Mouse (Mus musculus): ENCODE results near the gene Slc30a1. TPM values are rescaled to one million over a fixed set of nuclear protein-coding genes. Genes with fewer than 3 reads are reported as not detected.

The Slc30a1 gene
- polyA plus RNA-seq, 1 experiment from 2014 or later, result 1.1 TPM

GRCm38 (mm10) chr1:191946261-191946660, 39.7 kb downstream of the Slc30a1 start:
- Histone ChIP-seq H3K4me2 (ENCODE audit: low read depth, low read length) (no peak overlapping the region), H3K9me3 (replicated peaks; ENCODE audit: control insufficient read depth, low read length) (no peaks in the 10 kb centered on the region), H3K4me3 (ENCODE audit: low read depth, low read length) (no peak overlapping the region), H3K27ac (ENCODE audit: low read length) (no peak overlapping the region), H3K9ac (ENCODE audit: low read depth, low read length) (no peak overlapping the region), H3K27me3 (ENCODE audit: control insufficient read depth, insufficient read depth, low read depth, low read length) (no peaks in the 10 kb centered on the region), H3K4me1 (ENCODE audit: control insufficient read depth, low read depth, low read length) (0 out of 2 replicates have a peak, but pooled peaks cover 2% of the 10 kb centered on the region), H3K36me3 (ENCODE audit: control insufficient read depth, insufficient read depth) (no peaks in the 10 kb centered on the region)
- ATAC-seq (ENCODE audit: low read depth), result no peak
- 64% methylated on average over 7 of the region's 7 CpGs for WGBS (ENCODE audit: insufficient replicate concordance)

GRCm38 (mm10) chr1:191946835-191947234, 40.3 kb downstream of the Slc30a1 start:
- Histone ChIP-seq H3K27ac (ENCODE audit: low read length) (no peak overlapping the region), H3K9ac (ENCODE audit: low read depth, low read length) (no peak overlapping the region), H3K36me3 (ENCODE audit: control insufficient read depth, insufficient read depth) (no peaks in the 10 kb centered on the region), H3K4me1 (ENCODE audit: control insufficient read depth, low read depth, low read length) (0 out of 2 replicates have a peak, but pooled peaks cover 2% of the 10 kb centered on the region), H3K9me3 (replicated peaks; ENCODE audit: control insufficient read depth, low read length) (no peaks in the 10 kb centered on the region), H3K27me3 (ENCODE audit: control insufficient read depth, insufficient read depth, low read depth, low read length) (no peaks in the 10 kb centered on the region), H3K4me2 (ENCODE audit: low read depth, low read length) (no peak overlapping the region), H3K4me3 (ENCODE audit: low read depth, low read length) (no peak overlapping the region)
- no peak for ATAC-seq (ENCODE audit: low read depth)
- WGBS (ENCODE audit: insufficient replicate concordance), result 25% methylated on average over 2 of the region's 2 CpGs

- Histone ChIP-seq H3K4me2 (ENCODE audit: low read depth, low read length) (no peak overlapping the region), H3K4me1 (ENCODE audit: control insufficient read depth, low read depth, low read length) (0 out of 2 replicates have a peak, but pooled peaks cover 2% of the 10 kb centered on the region), H3K36me3 (ENCODE audit: control insufficient read depth, insufficient read depth) (no peaks in the 10 kb centered on the region), H3K4me3 (ENCODE audit: low read depth, low read length) (no peak overlapping the region), H3K27ac (ENCODE audit: low read length) (no peak overlapping the region), H3K9me3 (replicated peaks; ENCODE audit: control insufficient read depth, low read length) (no peaks in the 10 kb centered on the region), H3K9ac (ENCODE audit: low read depth, low read length) (no peak overlapping the region), H3K27me3 (ENCODE audit: control insufficient read depth, insufficient read depth, low read depth, low read length) (no peaks in the 10 kb centered on the region)
- WGBS (ENCODE audit: insufficient replicate concordance), result 63% methylated on average over 8 of the region's 8 CpGs
- ATAC-seq (ENCODE audit: low read depth), result no peak
These were observed 41.2 kb downstream of the Slc30a1 start for GRCm38 (mm10) chr1:191947796-191948195.

- Histone ChIP-seq H3K4me3 (ENCODE audit: low read depth, low read length) (no peak overlapping the region), H3K9me3 (replicated peaks; ENCODE audit: control insufficient read depth, low read length) (no peaks in the 10 kb centered on the region), H3K36me3 (ENCODE audit: control insufficient read depth, insufficient read depth) (no peaks in the 10 kb centered on the region), H3K9ac (ENCODE audit: low read depth, low read length) (no peak overlapping the region), H3K27me3 (ENCODE audit: control insufficient read depth, insufficient read depth, low read depth, low read length) (no peaks in the 10 kb centered on the region), H3K27ac (ENCODE audit: low read length) (no peak overlapping the region), H3K4me2 (ENCODE audit: low read depth, low read length) (no peak overlapping the region), H3K4me1 (ENCODE audit: control insufficient read depth, low read depth, low read length) (0 out of 2 replicates have a peak, but pooled peaks cover 2% of the 10 kb centered on the region)
- ATAC-seq (ENCODE audit: low read depth), result no peak
- WGBS (ENCODE audit: insufficient replicate concordance), result 72% methylated on average over 8 of the region's 8 CpGs
These were observed 42.0 kb downstream of the Slc30a1 start for GRCm38 (mm10) chr1:191948600-191948999.

- 53% methylated on average over 2 of the region's 2 CpGs for WGBS (ENCODE audit: insufficient replicate concordance)
- H3K27ac ChIP-seq (ENCODE audit: low read length), result no peak overlapping the region
These were observed 44.0 kb downstream of the Slc30a1 start for GRCm38 (mm10) chr1:191950611-191951010.

GRCm38 (mm10) chr1:191952733-191953335, 46.3 kb downstream of the Slc30a1 start:
- no peak overlapping the region for H3K9ac ChIP-seq (ENCODE audit: low read depth, low read length)
- no peaks in the 10 kb centered on the region for H3K9me3 ChIP-seq (replicated peaks; ENCODE audit: control insufficient read depth, low read length)
- no peak overlapping the region for H3K4me2 ChIP-seq (ENCODE audit: low read depth, low read length)
- no peaks in the 10 kb centered on the region for H3K36me3 ChIP-seq (ENCODE audit: control insufficient read depth, insufficient read depth)
- no peak for ATAC-seq (ENCODE audit: low read depth)
- no peak overlapping the region for H3K27ac ChIP-seq (ENCODE audit: low read length)
- H3K4me1 ChIP-seq (ENCODE audit: control insufficient read depth, low read depth, low read length), result peaks cover 12% of the 10 kb centered on the region
- WGBS (ENCODE audit: insufficient replicate concordance), result 85% methylated on average over 11 of the region's 11 CpGs
- no peak overlapping the region for H3K4me3 ChIP-seq (ENCODE audit: low read depth, low read length)
- H3K27me3 ChIP-seq (ENCODE audit: control insufficient read depth, insufficient read depth, low read depth, low read length), result no peaks in the 10 kb centered on the region

More at GRCm38 (mm10) chr1:191950611-191951010, 44.0 kb downstream of the Slc30a1 start:
- no peaks in the 10 kb centered on the region for H3K27me3 ChIP-seq (ENCODE audit: control insufficient read depth, insufficient read depth, low read depth, low read length)
- no peak for ATAC-seq (ENCODE audit: low read depth)
- no peaks in the 10 kb centered on the region for H3K9me3 ChIP-seq (replicated peaks; ENCODE audit: control insufficient read depth, low read length)
- H3K9ac ChIP-seq (ENCODE audit: low read depth, low read length), result no peak overlapping the region
- H3K4me2 ChIP-seq (ENCODE audit: low read depth, low read length), result no peak overlapping the region
- H3K36me3 ChIP-seq (ENCODE audit: control insufficient read depth, insufficient read depth), result no peaks in the 10 kb centered on the region
- peaks cover 6% of the 10 kb centered on the region for H3K4me1 ChIP-seq (ENCODE audit: control insufficient read depth, low read depth, low read length)
- H3K4me3 ChIP-seq (ENCODE audit: low read depth, low read length), result no peak overlapping the region

GRCm38 (mm10) chr1:191955101-191955500, 48.5 kb downstream of the Slc30a1 start:
- ATAC-seq (ENCODE audit: low read depth), result peak; percentile 35; the same call in 1 of the 2 replicates
- whole genome bisulfite sequencing (ENCODE audit: insufficient replicate concordance), result 19% methylated on average over 3 of the region's 3 CpGs
- H3K27ac ChIP-seq (ENCODE audit: low read length), result peak overlapping the region; percentile 25

GRCm38 (mm10) chr1:191956261-191956660, 49.7 kb downstream of the Slc30a1 start:
- Histone ChIP-seq H3K36me3 (ENCODE audit: control insufficient read depth, insufficient read depth) (no peaks in the 10 kb centered on the region), H3K27me3 (ENCODE audit: control insufficient read depth, insufficient read depth, low read depth, low read length) (no peaks in the 10 kb centered on the region), H3K4me3 (ENCODE audit: low read depth, low read length) (peak overlapping the region; percentile 24; the same call in 1 of the 2 replicates), H3K9me3 (replicated peaks; ENCODE audit: control insufficient read depth, low read length) (no peaks in the 10 kb centered on the region), H3K4me1 (ENCODE audit: control insufficient read depth, low read depth, low read length) (peaks cover 12% of the 10 kb centered on the region), H3K9ac (ENCODE audit: low read depth, low read length) (no peak overlapping the region; the same call in 1 of the 2 replicates), H3K27ac (ENCODE audit: low read length) (peak overlapping the region; percentile 68), H3K4me2 (ENCODE audit: low read depth, low read length) (peak overlapping the region; percentile 47)
- peak; percentile 45 for ATAC-seq (ENCODE audit: low read depth)
- WGBS (ENCODE audit: insufficient replicate concordance), result 45% methylated on average over 3 of the region's 3 CpGs

More at GRCm38 (mm10) chr1:191955101-191955500, 48.5 kb downstream of the Slc30a1 start:
- no peaks in the 10 kb centered on the region for H3K36me3 ChIP-seq (ENCODE audit: control insufficient read depth, insufficient read depth)
- H3K4me2 ChIP-seq (ENCODE audit: low read depth, low read length), result no peak overlapping the region
- H3K4me1 ChIP-seq (ENCODE audit: control insufficient read depth, low read depth, low read length), result peaks cover 12% of the 10 kb centered on the region
- no peaks in the 10 kb centered on the region for H3K9me3 ChIP-seq (replicated peaks; ENCODE audit: control insufficient read depth, low read length)
- no peak overlapping the region for H3K4me3 ChIP-seq (ENCODE audit: low read depth, low read length)
- no peaks in the 10 kb centered on the region for H3K27me3 ChIP-seq (ENCODE audit: control insufficient read depth, insufficient read depth, low read depth, low read length)
- H3K9ac ChIP-seq (ENCODE audit: low read depth, low read length), result no peak overlapping the region

- 43% methylated on average over 2 of the region's 2 CpGs for WGBS (ENCODE audit: insufficient replicate concordance)
- Histone ChIP-seq H3K27me3 (ENCODE audit: control insufficient read depth, insufficient read depth, low read depth, low read length) (no peaks in the 10 kb centered on the region), H3K9me3 (replicated peaks; ENCODE audit: control insufficient read depth, low read length) (no peaks in the 10 kb centered on the region), H3K4me3 (ENCODE audit: low read depth, low read length) (peak overlapping the region; percentile 24; the same call in 1 of the 2 replicates), H3K9ac (ENCODE audit: low read depth, low read length) (no peak overlapping the region), H3K4me1 (ENCODE audit: control insufficient read depth, low read depth, low read length) (peaks cover 12% of the 10 kb centered on the region), H3K4me2 (ENCODE audit: low read depth, low read length) (peak overlapping the region; percentile 47), H3K36me3 (ENCODE audit: control insufficient read depth, insufficient read depth) (no peaks in the 10 kb centered on the region), H3K27ac (ENCODE audit: low read length) (peak overlapping the region; percentile 68)
- ATAC-seq (ENCODE audit: low read depth), result peak; percentile 73
These were observed 50.3 kb downstream of the Slc30a1 start for GRCm38 (mm10) chr1:191956871-191957270.
